ENCODE assay signal across 9 mouse cellular contexts in genomic region chr6:113441147-113441680, GRCm38 (mm10). TPM values are rescaled to one million over a fixed set of nuclear protein-coding genes. Genes with fewer than 3 reads are reported as not detected.
A peak's percentile ranks its signal among the peaks of the same experiment; 100 is the strongest.
DNase-seq lines count a peak whose midpoint lies in the region; ATAC-seq and TF ChIP-seq lines count a peak whose summit lies in the region.
"Had no signal": no experiment of that assay in that cellular context is flagged by ENCODE, and none has a peak within 500 bp of the region (broad histone marks: within the 10 kb centered on the region; RNA-seq: fewer than 3 reads in every experiment).

No protein-coding gene starts in this region.

- 55% methylated on average over 7 of the region's 7 CpGs for WGBS in hindbrain, embryonic 11.5 days
- WGBS in hindbrain, embryonic 12.5 days: 57% methylated on average over 7 of the region's 7 CpGs
- WGBS in stomach, postnatal 0 days: 56% methylated on average over 7 of the region's 7 CpGs

- TF ChIP-seq EP300 in stomach, postnatal 0 days (optimal IDR thresholded peaks at IDR 0.05): no peak

- H3K9me3 ChIP-seq in hindbrain, embryonic 11.5 days (ENCODE audit: control insufficient read depth, low read length): no peaks in the 10 kb centered on the region
- no peaks in the 10 kb centered on the region for H3K9me3 ChIP-seq in hindbrain, embryonic 12.5 days (replicated peaks)
- H3K9me3 ChIP-seq in stomach, postnatal 0 days (ENCODE audit: control insufficient read depth, low read length): no peaks in the 10 kb centered on the region
- H3K9me3 ChIP-seq: midbrain, embryonic 12.5 days had no signal

- peak; percentile 85 for TF ChIP-seq CTCF in layer of hippocampus, adult 2 months (conservative IDR thresholded peaks at IDR 0.05)
- peak; percentile 94 for TF ChIP-seq CTCF in stomach, postnatal 0 days (IDR thresholded peaks at IDR 0.05; ENCODE audit: low read depth)

- no peak overlapping the region for H3K4me3 ChIP-seq in hindbrain, embryonic 11.5 days (ENCODE audit: low read depth, low read length)
- H3K4me3 ChIP-seq in hindbrain, embryonic 12.5 days: no peak overlapping the region
- H3K4me3 ChIP-seq in layer of hippocampus, adult 2 months: no peak overlapping the region
- H3K4me3 ChIP-seq in stomach, postnatal 0 days (ENCODE audit: low read depth, low read length): no peak overlapping the region

- intact Hi-C loops in gastrocnemius, postnatal 36 days (cut with DNase I): loop anchor here (2.0 to 5.0 kb wide), 2 partner anchors 28 to 241 kb away; no protein-coding TSS in a partner anchor

- H3K27me3 ChIP-seq in hindbrain, embryonic 11.5 days (ENCODE audit: control insufficient read depth, insufficient read depth, low read length): no peaks in the 10 kb centered on the region
- no peaks in the 10 kb centered on the region for H3K27me3 ChIP-seq in hindbrain, embryonic 12.5 days
- H3K27me3 ChIP-seq in stomach, postnatal 0 days (ENCODE audit: control insufficient read depth, insufficient read depth, low read length): no peaks in the 10 kb centered on the region
- H3K27me3 ChIP-seq: midbrain, embryonic 12.5 days had no signal

- H3K4me2 ChIP-seq in hindbrain, embryonic 11.5 days (replicated peaks; ENCODE audit: low read depth, low read length): no peak overlapping the region
- no peak overlapping the region for H3K4me2 ChIP-seq in hindbrain, embryonic 12.5 days (replicated peaks)
- no peak overlapping the region for H3K4me2 ChIP-seq in stomach, postnatal 0 days (replicated peaks; ENCODE audit: low read depth)

- no peaks in the 10 kb centered on the region for H3K36me3 ChIP-seq in hindbrain, embryonic 11.5 days (ENCODE audit: control insufficient read depth, insufficient read depth, low read length)
- H3K36me3 ChIP-seq in hindbrain, embryonic 12.5 days: no peaks in the 10 kb centered on the region
- no peaks in the 10 kb centered on the region for H3K36me3 ChIP-seq in stomach, postnatal 0 days (ENCODE audit: control insufficient read depth, insufficient read depth, low read length)

- no peaks in the 10 kb centered on the region for H3K4me1 ChIP-seq in hindbrain, embryonic 11.5 days (replicated peaks; ENCODE audit: control insufficient read depth, insufficient read depth, low read length)
- H3K4me1 ChIP-seq in hindbrain, embryonic 12.5 days: peaks cover 8% of the 10 kb centered on the region
- 0 out of 2 replicates have a peak, but pooled peaks cover 3% of the 10 kb centered on the region for H3K4me1 ChIP-seq in stomach, postnatal 0 days (replicated peaks; ENCODE audit: control insufficient read depth, insufficient read depth)

- peak; percentile 86 for DNase-seq in hindbrain, embryonic 11.5 days (ENCODE audit: low spot score)
- DNase-seq in T-cell, adult 2 months (ENCODE audit: low spot score): peak; percentile 67
- peak; percentile 87 to 93 for DNase-seq in cerebellum, postnatal 14 days
- peak; percentile 58 to 65 for DNase-seq in gastrocnemius, postnatal 36 days
- DNase-seq in layer of hippocampus, adult 2 months (ENCODE audit: low spot score in 2 of 2): peak; percentile 40 to 72
- DNase-seq in stomach, postnatal 0 days (ENCODE audit: low spot score): peak; percentile 89

- no peak for ATAC-seq in hindbrain, embryonic 11.5 days (ENCODE audit: low FRiP score)
- ATAC-seq in hindbrain, embryonic 12.5 days (ENCODE audit: low FRiP score): no peak
- ATAC-seq in megakaryocyte-erythroid progenitor cell, adult 5-6 weeks (replicated peaks; ENCODE audit: low FRiP score, low TSS enrichment, poor library complexity, severe bottlenecking): peak; percentile 72
- peak; percentile 38 for ATAC-seq in stomach, postnatal 0 days (ENCODE audit: low FRiP score, low TSS enrichment)

- no peak overlapping the region for H3K9ac ChIP-seq in hindbrain, embryonic 11.5 days (ENCODE audit: low read depth, low read length)
- no peak overlapping the region for H3K9ac ChIP-seq in hindbrain, embryonic 12.5 days
- H3K9ac ChIP-seq in stomach, postnatal 0 days (ENCODE audit: low read length): no peak overlapping the region

- no peak overlapping the region for H3K27ac ChIP-seq in hindbrain, embryonic 11.5 days (ENCODE audit: low read depth, low read length)
- no peak overlapping the region for H3K27ac ChIP-seq in hindbrain, embryonic 12.5 days
- no peak overlapping the region for H3K27ac ChIP-seq in layer of hippocampus, adult 2 months
- no peak overlapping the region for H3K27ac ChIP-seq in stomach, postnatal 0 days (replicated peaks)

RNA-seq across cellular contexts. Expression of gene Jagn1, which starts 1.2 kb away (rescaled TPM):
- 75.1 and 79.7 TPM in 2 replicates for polyA plus RNA-seq in hindbrain, embryonic 11.5 days (2014; fragmentation: Nextera tagmentation; extraction: Ambion mirVana)
- polyA plus RNA-seq in hindbrain, embryonic 12.5 days (2016; fragmentation: Nextera tagmentation; extraction: Ambion mirVana): 69.2 and 71.3 TPM in 2 replicates
- total RNA-seq in gastrocnemius, postnatal 36 days (2021): 10 to 100 TPM; 24.8 to 27.9 TPM
- total RNA-seq in layer of hippocampus, adult 2 months (2021): 10 to 100 TPM; 41.9 to 42.3 TPM
- 44.8 and 53.4 TPM in 2 replicates for total RNA-seq in megakaryocyte-erythroid progenitor cell, adult 5-6 weeks (2014; fragmentation: Nextera tagmentation)
- 29.4 and 50.3 TPM in 2 replicates for total RNA-seq in megakaryocyte-erythroid progenitor cell, adult 5-6 weeks (2017)
- 69.2 and 69.6 TPM in 2 replicates for polyA plus RNA-seq in stomach, postnatal 0 days (2015; fragmentation: Nextera tagmentation; extraction: Ambion mirVana)

RNA-seq across cellular contexts. Expression of gene Cidec, which starts 5.7 kb away (rescaled TPM):
- not detected in 2 replicates for polyA plus RNA-seq in hindbrain, embryonic 11.5 days (2014; fragmentation: Nextera tagmentation; extraction: Ambion mirVana)
- not detected in 2 replicates for polyA plus RNA-seq in hindbrain, embryonic 12.5 days (2016; fragmentation: Nextera tagmentation; extraction: Ambion mirVana)
- 10 to 100 TPM in 1 of 2 experiments, 1 to 10 TPM in 1; 3.7 to 14.3 TPM for total RNA-seq in gastrocnemius, postnatal 36 days (2021)
- not detected for total RNA-seq in layer of hippocampus, adult 2 months (2021)
- not detected in 2 replicates for total RNA-seq in megakaryocyte-erythroid progenitor cell, adult 5-6 weeks (2014; fragmentation: Nextera tagmentation)
- not detected in 2 replicates for total RNA-seq in megakaryocyte-erythroid progenitor cell, adult 5-6 weeks (2017)
- polyA plus RNA-seq in stomach, postnatal 0 days (2015; fragmentation: Nextera tagmentation; extraction: Ambion mirVana): 31.0 and 31.2 TPM in 2 replicates
- polyA plus RNA-seq: midbrain, embryonic 12.5 days had no signal

RNA-seq across cellular contexts. Expression of gene Il17re, which starts 17.1 kb away (rescaled TPM):
- 0.77 and 0.88 TPM in 2 replicates for polyA plus RNA-seq in hindbrain, embryonic 11.5 days (2014; fragmentation: Nextera tagmentation; extraction: Ambion mirVana)
- polyA plus RNA-seq in hindbrain, embryonic 12.5 days (2016; fragmentation: Nextera tagmentation; extraction: Ambion mirVana): 0.74 and 1.1 TPM in 2 replicates
- under 1 TPM; 0.13 to 0.15 TPM for total RNA-seq in gastrocnemius, postnatal 36 days (2021)
- under 1 TPM; 0.22 to 0.46 TPM for total RNA-seq in layer of hippocampus, adult 2 months (2021)
- 0.45 TPM in 1 of 2 replicates, not detected in the other for total RNA-seq in megakaryocyte-erythroid progenitor cell, adult 5-6 weeks (2014; fragmentation: Nextera tagmentation)
- not detected in 2 replicates for total RNA-seq in megakaryocyte-erythroid progenitor cell, adult 5-6 weeks (2017)
- polyA plus RNA-seq in stomach, postnatal 0 days (2015; fragmentation: Nextera tagmentation; extraction: Ambion mirVana): 25.5 and 30.6 TPM in 2 replicates

RNA-seq across cellular contexts. Expression of gene Rpusd3, which starts 22.1 kb away (rescaled TPM):
- polyA plus RNA-seq in hindbrain, embryonic 11.5 days (2014; fragmentation: Nextera tagmentation; extraction: Ambion mirVana): 23.0 and 26.3 TPM in 2 replicates
- 22.0 and 26.1 TPM in 2 replicates for polyA plus RNA-seq in hindbrain, embryonic 12.5 days (2016; fragmentation: Nextera tagmentation; extraction: Ambion mirVana)
- 1 to 10 TPM; 8.1 to 8.9 TPM for total RNA-seq in gastrocnemius, postnatal 36 days (2021)
- total RNA-seq in layer of hippocampus, adult 2 months (2021): 10 to 100 TPM; 40.2 to 44.4 TPM
- total RNA-seq in megakaryocyte-erythroid progenitor cell, adult 5-6 weeks (2014; fragmentation: Nextera tagmentation): 13.5 and 14.5 TPM in 2 replicates
- 16.8 and 25.1 TPM in 2 replicates for total RNA-seq in megakaryocyte-erythroid progenitor cell, adult 5-6 weeks (2017)
- 11.8 and 12.9 TPM in 2 replicates for polyA plus RNA-seq in stomach, postnatal 0 days (2015; fragmentation: Nextera tagmentation; extraction: Ambion mirVana)

RNA-seq across cellular contexts. Expression of gene Il17rc, which starts 30.0 kb away (rescaled TPM):
- polyA plus RNA-seq in hindbrain, embryonic 11.5 days (2014; fragmentation: Nextera tagmentation; extraction: Ambion mirVana): 2.7 and 3.2 TPM in 2 replicates
- polyA plus RNA-seq in hindbrain, embryonic 12.5 days (2016; fragmentation: Nextera tagmentation; extraction: Ambion mirVana): 5.4 and 6.0 TPM in 2 replicates
- total RNA-seq in gastrocnemius, postnatal 36 days (2021): 1 to 10 TPM; 3.8 to 5.1 TPM
- total RNA-seq in layer of hippocampus, adult 2 months (2021): 1 to 10 TPM; 4.7 to 6.3 TPM
- total RNA-seq in megakaryocyte-erythroid progenitor cell, adult 5-6 weeks (2014; fragmentation: Nextera tagmentation): not detected in 2 replicates
- not detected in 2 replicates for total RNA-seq in megakaryocyte-erythroid progenitor cell, adult 5-6 weeks (2017)
- 70.1 and 73.6 TPM in 2 replicates for polyA plus RNA-seq in stomach, postnatal 0 days (2015; fragmentation: Nextera tagmentation; extraction: Ambion mirVana)

Comparison
In these comparisons a context has a peak if more than half of its experiments do, and no peak if none do; other contexts are left out.
1. ATAC-seq: peak in megakaryocyte-erythroid progenitor cell, adult 5-6 weeks (single experiment) and stomach, postnatal 0 days (single experiment); none in hindbrain, embryonic 11.5 days (single experiment) and hindbrain, embryonic 12.5 days (single experiment).
2. RNA of gene Cidec, which starts 5.7 kb away (total RNA-seq): 3.7 to 14.3 TPM in gastrocnemius, postnatal 36 days; not detected in layer of hippocampus, adult 2 months and not detected in megakaryocyte-erythroid progenitor cell, adult 5-6 weeks; every median in the first group is over 4 times any median in the second.
3. Peak in every context shown above with its lines, with median percentiles within 50 percentile points of each other: DNase-seq.